Comparison of ENCODE assay signal across 8 mouse cellular contexts in the genomic region with DNA sequence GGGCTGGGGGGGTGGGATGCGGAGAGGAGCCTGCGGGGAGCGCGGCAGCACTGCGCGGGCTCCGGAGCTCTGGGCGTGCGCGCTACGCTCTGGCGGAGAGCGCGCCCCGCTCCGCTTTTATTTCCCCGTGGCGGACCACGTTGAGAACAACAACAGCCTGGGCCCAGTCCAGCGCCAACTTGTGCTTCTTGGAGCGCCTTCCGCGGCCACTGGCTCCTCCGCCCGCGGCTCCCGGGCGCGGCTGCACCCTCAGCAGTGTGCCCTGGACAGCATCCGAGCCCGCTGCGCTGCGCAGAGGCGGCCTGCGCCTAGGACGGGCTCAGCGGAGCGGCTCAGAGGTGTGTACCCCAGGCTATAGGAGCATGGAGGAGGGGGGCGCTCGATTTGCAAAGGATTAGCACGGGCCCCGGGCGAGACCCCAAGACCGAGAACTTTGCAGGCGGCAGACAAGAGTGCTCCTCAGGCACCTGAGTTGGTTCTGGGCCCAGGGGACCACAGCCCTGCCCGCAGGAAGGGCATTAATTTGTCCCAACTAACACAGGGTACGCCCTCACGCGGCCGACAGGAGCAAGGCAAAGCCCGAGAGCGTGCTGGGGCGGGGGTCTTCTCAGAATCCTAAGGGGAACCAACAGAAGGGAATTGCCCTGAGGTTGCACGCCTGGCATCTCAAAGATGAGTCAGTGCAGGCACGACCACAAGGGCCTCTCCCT. TPM values are rescaled to one million over a fixed set of nuclear protein-coding genes. Genes with fewer than 3 reads are reported as not detected.
DNase-seq lines count a peak whose midpoint lies in the region; ATAC-seq and TF ChIP-seq lines count a peak whose summit lies in the region.

A gene (minus strand): TSS at position 91 of the 710 bp plus-strand sequence.

- H3K27me3 ChIP-seq in C2C12 (ENCODE audit: control insufficient read depth, insufficient read depth, insufficient read length), result no peaks in the 10 kb centered on the region
- H3K27me3 ChIP-seq in heart, embryonic 14.5 days (ENCODE audit: control insufficient read depth, insufficient read depth, low read length), result no peaks in the 10 kb centered on the region; the same call in 1 of the 2 replicates
- peaks cover 37% of the 10 kb centered on the region for H3K27me3 ChIP-seq in liver, embryonic 16.5 days (ENCODE audit: control insufficient read depth, insufficient read depth, low read depth, low read length)
- no peaks in the 10 kb centered on the region for H3K27me3 ChIP-seq in neural tube, embryonic 13.5 days

- peak within 1 kb of the TSS; percentile 68 for H3K4me3 ChIP-seq in C2C12 (ENCODE audit: insufficient read depth, poor library complexity, severe bottlenecking)
- H3K4me3 ChIP-seq in bone marrow macrophage, adult 2 months (ENCODE audit: insufficient read depth, low read length), result peak within 1 kb of the TSS; percentile 49
- H3K4me3 ChIP-seq in embryonic fibroblast, embryonic 13.5 days (ENCODE audit: insufficient read depth, low read length), result peak within 1 kb of the TSS; percentile 71
- H3K4me3 ChIP-seq in heart, embryonic 14.5 days (ENCODE audit: control insufficient read depth in 1 of 2, insufficient read depth in 1 of 2, low read depth in 1 of 2, low read length in 2 of 2), result peak within 1 kb of the TSS; percentile 85 to 93
- peak within 1 kb of the TSS; percentile 62 for H3K4me3 ChIP-seq in liver, embryonic 16.5 days (ENCODE audit: low read depth, low read length)
- peak within 1 kb of the TSS; percentile 99 for H3K4me3 ChIP-seq in neural tube, embryonic 13.5 days

- H3K9me3 ChIP-seq in heart, embryonic 14.5 days (ENCODE audit: control insufficient read depth, low read length), result no peaks in the 10 kb centered on the region
- no peaks in the 10 kb centered on the region for H3K9me3 ChIP-seq in liver, embryonic 16.5 days (replicated peaks; ENCODE audit: control insufficient read depth, low read length)
- no peaks in the 10 kb centered on the region for H3K9me3 ChIP-seq in neural tube, embryonic 13.5 days

- no peak for TF ChIP-seq POLR2A in bone marrow macrophage, adult 2 months (IDR thresholded peaks at IDR 0.05; ENCODE audit: borderline replicate concordance, low read depth, low read length)
- TF ChIP-seq POLR2A in embryonic fibroblast, embryonic 13.5 days (IDR thresholded peaks at IDR 0.05; ENCODE audit: low read depth, low read length), result peak; percentile 65

- DNase-seq in kidney, postnatal 36 days, result peak; percentile 36 to 74
- DNase-seq in thymus, postnatal 36 days, result peak; percentile 15 to 37

- peaks cover 1% of the 10 kb centered on the region for H3K79me3 ChIP-seq in C2C12 (ENCODE audit: low read depth)

- TF ChIP-seq CTCF in C2C12 (IDR thresholded peaks at IDR 0.05; ENCODE audit: control insufficient read depth, insufficient read depth, insufficient read length), result no peak
- no peak for TF ChIP-seq CTCF in bone marrow macrophage, adult 2 months (IDR thresholded peaks at IDR 0.05; ENCODE audit: low read depth, low read length)
- TF ChIP-seq CTCF in embryonic fibroblast, embryonic 13.5 days (IDR thresholded peaks at IDR 0.05; ENCODE audit: borderline replicate concordance, insufficient read depth, low read length), result peak; percentile 39; the same call in 1 of the 2 replicates

- peaks cover 21% of the 10 kb centered on the region for H3K79me2 ChIP-seq in C2C12 (ENCODE audit: control insufficient read depth, insufficient read depth)

- peak within 1 kb of the TSS; percentile 87 for H3K9ac ChIP-seq in heart, embryonic 14.5 days (ENCODE audit: low read length)
- H3K9ac ChIP-seq in liver, embryonic 16.5 days (ENCODE audit: low read depth, low read length), result peak within 1 kb of the TSS; percentile 43; the same call in 1 of the 2 replicates
- peak within 1 kb of the TSS; percentile 96 for H3K9ac ChIP-seq in neural tube, embryonic 13.5 days

- peaks cover 21% of the 10 kb centered on the region for H3K36me3 ChIP-seq in C2C12 (ENCODE audit: control insufficient read depth, insufficient read depth)
- H3K36me3 ChIP-seq in heart, embryonic 14.5 days (ENCODE audit: control insufficient read depth, insufficient read depth, low read length), result peaks cover 18% of the 10 kb centered on the region
- H3K36me3 ChIP-seq in liver, embryonic 16.5 days (ENCODE audit: control insufficient read depth, insufficient read depth), result no peaks in the 10 kb centered on the region
- H3K36me3 ChIP-seq in neural tube, embryonic 13.5 days, result peaks cover 28% of the 10 kb centered on the region

- peak; percentile 84 for ATAC-seq in heart, embryonic 14.5 days (ENCODE audit: insufficient number of reproducible peaks, insufficient read depth, low FRiP score, low read depth)
- peak; percentile 72 for ATAC-seq in liver, embryonic 16.5 days (ENCODE audit: low read depth)
- ATAC-seq in neural tube, embryonic 13.5 days (ENCODE audit: low read depth), result peak; percentile 86

- under 1% methylated on average over 52 of the region's 55 CpGs for WGBS in heart, embryonic 14.5 days
- 2% methylated on average over 53 of the region's 55 CpGs for WGBS in liver, embryonic 16.5 days (ENCODE audit: insufficient replicate concordance)
- WGBS in neural tube, embryonic 13.5 days, result under 1% methylated on average over 52 of the region's 55 CpGs

- H3K27ac ChIP-seq in bone marrow macrophage, adult 2 months (ENCODE audit: insufficient read depth, low read depth, low read length), result no peak within 1 kb of the TSS
- no peak within 1 kb of the TSS for H3K27ac ChIP-seq in embryonic fibroblast, embryonic 13.5 days (ENCODE audit: insufficient read depth, low read length)
- peak within 1 kb of the TSS in 1 of 2 experiments; percentile 63; a peak in 2 of 4 replicates for H3K27ac ChIP-seq in heart, embryonic 14.5 days (replicated peaks in 1 of 2; ENCODE audit: control insufficient read depth in 1 of 2, insufficient read depth in 1 of 2, low read depth in 2 of 2, low read length in 2 of 2)
- H3K27ac ChIP-seq in liver, embryonic 16.5 days (ENCODE audit: low read length), result no peak within 1 kb of the TSS
- H3K27ac ChIP-seq in neural tube, embryonic 13.5 days (replicated peaks), result peak within 1 kb of the TSS; percentile 95

- H3K4me2 ChIP-seq in heart, embryonic 14.5 days (ENCODE audit: low read length), result peak within 1 kb of the TSS; percentile 93
- peak within 1 kb of the TSS; percentile 66 for H3K4me2 ChIP-seq in liver, embryonic 16.5 days (ENCODE audit: low read depth, low read length)
- H3K4me2 ChIP-seq in neural tube, embryonic 13.5 days, result peak within 1 kb of the TSS; percentile 81

- no peaks in the 10 kb centered on the region for H3K4me1 ChIP-seq in bone marrow macrophage, adult 2 months (ENCODE audit: control insufficient read depth, insufficient read depth, low read length)
- no peaks in the 10 kb centered on the region for H3K4me1 ChIP-seq in embryonic fibroblast, embryonic 13.5 days (ENCODE audit: control insufficient read depth, insufficient read depth, low read length)
- peaks cover 6 to 8% of the 10 kb centered on the region in 2 experiments for H3K4me1 ChIP-seq in heart, embryonic 14.5 days (ENCODE audit: control insufficient read depth in 2 of 2, insufficient read depth in 2 of 2, low read length in 2 of 2)
- H3K4me1 ChIP-seq in liver, embryonic 16.5 days (ENCODE audit: control insufficient read depth, low read depth, low read length), result no peaks in the 10 kb centered on the region; the same call in 1 of the 2 replicates
- H3K4me1 ChIP-seq in neural tube, embryonic 13.5 days (replicated peaks), result peaks cover 24% of the 10 kb centered on the region

- H3ac ChIP-seq in C2C12 (ENCODE audit: control insufficient read depth, insufficient read length, low read depth), result peak within 1 kb of the TSS; percentile 93

TF ChIP-seq in C2C12, 6 proteins besides CTCF, POLR2A, EP300 and RAD21:
- TF ChIP-seq CEBPB (IDR thresholded peaks at IDR 0.05; ENCODE audit: low read depth) (no peak), USF1 (IDR thresholded peaks at IDR 0.05; ENCODE audit: low read depth) (no peak), MAX (IDR thresholded peaks at IDR 0.05) (no peak), FOSL1 (IDR thresholded peaks at IDR 0.05; ENCODE audit: insufficient read depth, low read length, poor library complexity, severe bottlenecking) (no peak), MYOG (IDR thresholded peaks at IDR 0.05; ENCODE audit: control insufficient read depth, extremely low read depth, insufficient read length) (no peak), MYOD1 (IDR thresholded peaks at IDR 0.05; ENCODE audit: control insufficient read depth, insufficient read length, low read depth) (no peak)

RNA-seq across cellular contexts. Expression of the gene that starts here (rescaled TPM):
- polyA plus RNA-seq in C2C12 (2012; fragmentation: generic; extraction: Trizol), result 58.5 TPM
- 0.91 and 1.1 TPM in 2 replicates for polyA plus RNA-seq in bone marrow macrophage, adult 2 months (2012; ENCODE audit: insufficient read depth, insufficient read length, missing spikeins)
- polyA plus RNA-seq in embryonic fibroblast, embryonic 13.5 days (2011; ENCODE audit: insufficient read length, low read depth, missing spikeins), result 11.4 and 17.0 TPM in 2 replicates
- polyA plus RNA-seq in heart, embryonic 14.5 days (2014; fragmentation: Nextera tagmentation; extraction: Ambion mirVana), result 22.0 and 33.0 TPM in 2 replicates
- polyA plus RNA-seq in liver, embryonic 16.5 days (2015; fragmentation: Nextera tagmentation; extraction: Ambion mirVana), result 0.55 and 0.79 TPM in 2 replicates
- 31.1 and 43.6 TPM in 2 replicates for polyA plus RNA-seq in neural tube, embryonic 13.5 days (2015; fragmentation: Nextera tagmentation; extraction: Ambion mirVana)

Comparison
In these comparisons a context has a peak if more than half of its experiments do, and no peak if none do; other contexts are left out.
1. Peak in ATAC-seq, H3K4me3 ChIP-seq, H3K9ac ChIP-seq and H3K4me2 ChIP-seq in liver, embryonic 16.5 days; RNA of the gene not detected or under 1 TPM.
2. H3K4me3 ChIP-seq: peak in every context shown above with its lines; median percentile 99 in neural tube, embryonic 13.5 days; 89 in heart, embryonic 14.5 days; 71 in embryonic fibroblast, embryonic 13.5 days; 68 in C2C12; 62 in liver, embryonic 16.5 days; 49 in bone marrow macrophage, adult 2 months.
3. H3K9ac ChIP-seq: peak in every context shown above with its lines; median percentile 96 in neural tube, embryonic 13.5 days; 87 in heart, embryonic 14.5 days; 43 in liver, embryonic 16.5 days.